Mouse (Mus musculus) testis, adult 2 months (tissue): ENCODE measurements around the gene Hadhb. TPM values are rescaled to one million over a fixed set of nuclear protein-coding genes. Genes with fewer than 3 reads are reported as not detected.

ENCODE experiments used
- H3K27ac ChIP-seq: fragments of 200-500 bp; 2 replicates; pipeline ENCODE4 v1.5.1; 2012; ENCODE audit warnings: low read depth, low read length; ENCODE audit not compliant: control insufficient read depth, insufficient read depth
- H3K27me3 ChIP-seq: fragments of 200-500 bp; 2 replicates; pipeline ENCODE4 v1.6.1; 2012; ENCODE audit warnings: mild to moderate bottlenecking, low read length, moderate library complexity; ENCODE audit not compliant: control insufficient read depth, insufficient read depth
- H3K36me3 ChIP-seq: fragments of 200-500 bp; 2 replicates; pipeline ENCODE4 v1.6.1; 2012; ENCODE audit warnings: mild to moderate bottlenecking, low read length; ENCODE audit not compliant: control insufficient read depth, insufficient read depth
- H3K4me1 ChIP-seq: fragments of 200-500 bp; 2 replicates; pipeline ENCODE4 v1.6.1; 2012; ENCODE audit warnings: low read length; ENCODE audit not compliant: control insufficient read depth, insufficient read depth
- H3K4me3 ChIP-seq: fragments of 200-500 bp; 2 replicates; pipeline ENCODE4 v1.5.1; 2012; ENCODE audit warnings: low read depth, mild to moderate bottlenecking, low read length, moderate library complexity, mixed read lengths; ENCODE audit not compliant: control insufficient read depth
- CTCF ChIP-seq: fragments of 200-500 bp; IDR thresholded peaks from 2 replicates; pipeline ENCODE4 v1.5.1; 2012; ENCODE audit warnings: low read depth, mild to moderate bottlenecking, inconsistent platforms, low read length, moderate library complexity; ENCODE audit not compliant: control insufficient read depth, insufficient read depth, insufficient replicate concordance
- POLR2A ChIP-seq: fragments of 200-500 bp; IDR thresholded peaks from 2 replicates; pipeline ENCODE4 v1.6.1; 2012; ENCODE audit warnings: low read depth, mild to moderate bottlenecking, inconsistent platforms, low read length, moderate library complexity; ENCODE audit not compliant: control insufficient read depth
- polyA plus RNA-seq: library from polyadenylated mRNA; depleted of rRNA; stranded (reverse); fragments of >200 nt; gene quantifications from 2 replicates; pipeline ENCODE4 v1.2.3, GENCODE M21; 2012

Hadhb gene
- polyA plus RNA-seq, 1 experiment, result 60.1 TPM

DNA sequence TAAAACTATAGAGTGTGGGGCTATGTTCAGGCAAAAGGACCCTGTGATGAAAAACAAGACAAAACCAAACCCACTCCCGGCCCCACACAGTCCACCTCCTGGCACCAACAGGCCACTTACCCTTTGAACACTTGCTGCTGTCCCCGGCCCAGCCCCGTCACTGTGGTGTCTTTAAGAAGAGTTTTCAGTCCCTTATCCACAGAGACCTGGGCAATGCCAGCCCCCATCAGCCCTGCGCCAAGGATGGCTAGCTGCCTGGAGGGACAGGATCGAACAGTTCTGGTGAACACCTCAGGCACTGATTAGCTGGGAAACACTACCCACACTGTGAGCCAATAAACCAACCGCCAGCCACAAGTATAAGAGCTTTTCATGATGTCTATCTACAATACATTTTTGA, 26.4 kb upstream of the Hadhb start:
- Histone ChIP-seq H3K27me3 (no peaks in the 10 kb centered on the region), H3K4me3 (no peak overlapping the region), H3K36me3 (peaks cover 8% of the 10 kb centered on the region), H3K27ac (no peak overlapping the region), H3K4me1 (no peaks in the 10 kb centered on the region)
- no peak for TF ChIP-seq POLR2A
- TF ChIP-seq CTCF, result no peak

DNA sequence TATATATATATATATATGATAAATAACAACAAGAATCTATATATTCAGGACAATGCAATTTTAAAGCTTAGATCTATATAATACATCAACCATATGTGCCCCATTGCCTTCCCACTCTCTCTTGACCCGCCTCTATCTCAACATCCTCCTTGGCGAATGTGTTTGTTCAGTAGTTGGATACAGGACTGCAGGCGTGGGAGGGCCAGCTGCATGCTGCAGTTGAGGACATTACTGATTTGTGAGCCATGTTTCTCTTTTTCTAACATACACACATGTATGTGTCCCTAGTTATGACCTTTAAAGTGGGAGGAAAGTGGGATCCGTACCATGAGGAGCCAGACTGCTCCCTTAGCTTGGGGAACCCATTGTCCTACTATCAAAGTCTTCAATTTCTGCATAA, 23.8 kb upstream of the Hadhb start:
- H3K4me3 ChIP-seq, result no peak overlapping the region
- no peaks in the 10 kb centered on the region for H3K27me3 ChIP-seq
- peaks cover 8% of the 10 kb centered on the region for H3K36me3 ChIP-seq
- H3K27ac ChIP-seq, result no peak overlapping the region
- no peaks in the 10 kb centered on the region for H3K4me1 ChIP-seq
- no peak for TF ChIP-seq POLR2A
- TF ChIP-seq CTCF, result no peak

GRCm38 (mm10) chr5:30132173-30132572, 22.9 kb upstream of the Hadhb start:
- Histone ChIP-seq H3K27ac (no peak overlapping the region), H3K27me3 (no peaks in the 10 kb centered on the region), H3K36me3 (peaks cover 6% of the 10 kb centered on the region), H3K4me1 (no peaks in the 10 kb centered on the region), H3K4me3 (no peak overlapping the region)
- TF ChIP-seq POLR2A (no peak), CTCF (no peak)

- H3K4me3 ChIP-seq, result no peak overlapping the region
These were observed 19.3 kb upstream of the Hadhb start for GRCm38 (mm10) chr5:30135711-30136231.

DNA sequence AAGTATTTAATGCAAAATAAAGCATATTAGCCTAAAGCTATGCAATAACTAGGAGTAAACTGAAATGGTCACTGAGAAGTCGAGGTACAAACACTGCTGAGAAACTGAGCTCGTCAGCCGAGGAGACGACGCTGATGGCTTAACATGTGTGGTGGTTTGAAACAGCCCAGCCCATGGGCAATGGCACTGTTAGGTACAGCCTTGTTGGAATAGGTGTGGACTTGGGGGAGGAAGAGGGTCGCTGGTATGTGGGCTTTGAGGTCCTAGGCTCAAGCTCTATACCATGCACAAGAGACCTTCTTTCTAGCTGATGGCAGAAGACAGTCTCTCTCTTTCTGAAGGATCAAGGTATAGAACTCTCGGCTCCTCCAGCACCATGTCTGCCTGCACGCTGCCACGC, 17.8 kb upstream of the Hadhb start:
- H3K4me1 ChIP-seq, result no peaks in the 10 kb centered on the region
- H3K36me3 ChIP-seq, result peaks cover 3% of the 10 kb centered on the region
- TF ChIP-seq CTCF, result no peak
- no peak overlapping the region for H3K27ac ChIP-seq
- H3K4me3 ChIP-seq, result no peak overlapping the region
- H3K27me3 ChIP-seq, result no peaks in the 10 kb centered on the region

More at GRCm38 (mm10) chr5:30135711-30136231, 19.3 kb upstream of the Hadhb start:
- H3K27me3 ChIP-seq, result no peaks in the 10 kb centered on the region
- H3K27ac ChIP-seq, result no peak overlapping the region
- H3K4me1 ChIP-seq, result no peaks in the 10 kb centered on the region
- peaks cover 1% of the 10 kb centered on the region for H3K36me3 ChIP-seq
- TF ChIP-seq CTCF, result no peak

GRCm38 (mm10) chr5:30138193-30138592, 16.9 kb upstream of the Hadhb start:
- H3K4me3 ChIP-seq, result no peak overlapping the region
- TF ChIP-seq POLR2A (no peak), CTCF (no peak)
- H3K27me3 ChIP-seq, result no peaks in the 10 kb centered on the region
- H3K27ac ChIP-seq, result no peak overlapping the region
- H3K36me3 ChIP-seq, result peaks cover 3% of the 10 kb centered on the region
- no peaks in the 10 kb centered on the region for H3K4me1 ChIP-seq

DNA sequence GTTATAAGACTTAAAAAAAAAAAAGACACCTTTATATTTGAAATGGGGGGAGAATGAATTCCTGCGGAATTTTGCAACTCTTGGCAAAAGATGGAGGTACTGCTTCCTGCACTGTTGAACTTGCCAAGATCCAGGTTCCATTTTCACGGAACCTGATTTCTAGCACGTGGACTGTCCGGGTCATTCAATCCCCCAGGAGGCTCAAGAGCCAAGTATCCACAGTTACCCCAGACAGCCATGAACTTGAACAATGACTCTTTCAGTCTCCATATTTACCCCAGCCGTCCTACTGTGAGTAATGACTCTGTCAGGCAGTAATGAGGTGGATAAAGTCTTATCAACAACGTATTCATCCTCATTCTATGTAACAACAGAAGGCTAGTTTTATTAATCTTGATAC, 8.5 kb upstream of the Hadhb start:
- TF ChIP-seq CTCF (no peak), POLR2A (no peak)
- H3K36me3 ChIP-seq, result peaks cover 5% of the 10 kb centered on the region
- no peak overlapping the region for H3K4me3 ChIP-seq
- H3K27ac ChIP-seq, result no peak overlapping the region
- H3K4me1 ChIP-seq, result no peaks in the 10 kb centered on the region
- no peaks in the 10 kb centered on the region for H3K27me3 ChIP-seq
